Mouse (Mus musculus): ENCODE data around the gene Olfr190.
"Not testable (repeated sequence)": the region's sequence is repeated elsewhere in the genome, so short reads cannot be mapped to it uniquely, and the experiment has no call there.

Olfr190 gene

GRCm38 (mm10) chr16:59077905-59078304 lies at the start of gene Olfr190:
TSS of gene Olfr190 (minus strand) at chr16:59078005.
- no peak for DNase-seq (ENCODE audit: low spot score)

GRCm38 (mm10) chr16:59120969-59121368 lies 43.2 kb upstream of the Olfr190 start, which contains the start of gene Olfr194:
TSS of gene Olfr194 (minus strand) at chr16:59121069.
- no peak for DNase-seq (ENCODE audit: low spot score)

- DNase-seq (ENCODE audit: low spot score), result no peak
These were observed 34.0 kb upstream of the Olfr190 start, which contains the start of gene Olfr193 for GRCm38 (mm10) chr16:59111781-59112180. TSS of gene Olfr193 (minus strand) at chr16:59111881.

GRCm38 (mm10) chr16:59108522-59108921 lies 30.7 kb upstream of the Olfr190 start:
- DNase-seq (ENCODE audit: low spot score), result not testable (repeated sequence)

GRCm38 (mm10) chr16:59105312-59105711 lies 27.5 kb upstream of the Olfr190 start:
- DNase-seq (ENCODE audit: low spot score), result no peak

GRCm38 (mm10) chr16:59089722-59090121 lies 11.9 kb upstream of the Olfr190 start, which contains the start of gene Olfr191:
TSS of gene Olfr191 (minus strand) at chr16:59089822.
- not testable (repeated sequence) for DNase-seq (ENCODE audit: low spot score)

- DNase-seq (ENCODE audit: low spot score), result not testable (repeated sequence)
These were observed 3.3 kb upstream of the Olfr190 start for GRCm38 (mm10) chr16:59081113-59081512.

GRCm38 (mm10) chr16:59073520-59073919 lies 4.3 kb downstream of the Olfr190 start:
- no peak for DNase-seq (ENCODE audit: low spot score)

- no peak for DNase-seq (ENCODE audit: low spot score)
These were observed 6.0 kb downstream of the Olfr190 start for GRCm38 (mm10) chr16:59071755-59072154.

- DNase-seq (ENCODE audit: low spot score), result not testable (repeated sequence)
These were observed 15.4 kb downstream of the Olfr190 start for GRCm38 (mm10) chr16:59062411-59062810.

- DNase-seq (ENCODE audit: low spot score), result not testable (repeated sequence)
These were observed 28.5 kb downstream of the Olfr190 start for GRCm38 (mm10) chr16:59049286-59049685.

GRCm38 (mm10) chr16:59048860-59049259 lies 28.9 kb downstream of the Olfr190 start:
- DNase-seq (ENCODE audit: low spot score), result no peak

- DNase-seq (ENCODE audit: low spot score), result no peak
These were observed 30.2 kb downstream of the Olfr190 start for GRCm38 (mm10) chr16:59047579-59047978.

GRCm38 (mm10) chr16:59045835-59046234 lies 32.0 kb downstream of the Olfr190 start:
- no peak for DNase-seq (ENCODE audit: low spot score)

GRCm38 (mm10) chr16:59039710-59040109 lies 38.1 kb downstream of the Olfr190 start, which contains the start of gene Olfr187:
TSS of gene Olfr187 (minus strand) at chr16:59039767.
- no peak for DNase-seq (ENCODE audit: low spot score)

- no peak for DNase-seq (ENCODE audit: low spot score)
These were observed 47.6 kb downstream of the Olfr190 start, which contains the start of gene Olfr186 for GRCm38 (mm10) chr16:59030191-59030590. TSS of gene Olfr186 (minus strand) at chr16:59030291.

All from retina, embryonic 14.5 days (tissue).